Mouse (Mus musculus): ENCODE measurements around the gene Vwa5b1. TPM values are rescaled to one million over a fixed set of nuclear protein-coding genes. Genes with fewer than 3 reads are reported as not detected.

Gene Vwa5b1
- polyA plus RNA-seq, 1 experiment from 2014 or later: 0.14 TPM

DNA sequence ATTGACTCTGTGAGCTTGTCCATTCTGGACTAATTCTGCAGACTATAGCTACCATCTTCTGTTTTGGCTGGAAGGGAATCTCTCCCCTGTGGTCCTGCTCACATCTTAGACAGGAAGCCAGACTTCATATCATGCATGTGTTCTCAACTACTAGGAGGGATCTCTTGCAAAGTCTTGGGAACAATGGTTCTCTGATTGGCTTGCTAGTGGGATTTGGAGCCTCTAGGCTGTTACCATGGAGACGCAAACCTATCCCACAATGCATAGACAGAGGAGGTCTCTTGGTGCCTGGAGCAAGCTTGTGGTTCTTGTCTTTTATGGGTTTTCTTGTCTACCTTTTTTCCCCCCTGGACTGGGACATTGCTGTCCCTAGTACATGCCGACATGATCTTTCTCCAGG, 67.4 kb downstream of the Vwa5b1 start:
- WGBS: 84% methylated on average over 2 of the region's 2 CpGs
- Histone ChIP-seq H3K9me3 (no peaks in the 10 kb centered on the region), H3K27me3 (ENCODE audit: insufficient read depth, poor library complexity, severe bottlenecking) (peaks cover 60% of the 10 kb centered on the region), H3K4me3 (no peak overlapping the region), H3K4me1 (peaks cover 8% of the 10 kb centered on the region), H3K36me3 (no peaks in the 10 kb centered on the region), H3K27ac (no peak overlapping the region)
- no peak for DNase-seq (ENCODE audit: low spot score)

DNA sequence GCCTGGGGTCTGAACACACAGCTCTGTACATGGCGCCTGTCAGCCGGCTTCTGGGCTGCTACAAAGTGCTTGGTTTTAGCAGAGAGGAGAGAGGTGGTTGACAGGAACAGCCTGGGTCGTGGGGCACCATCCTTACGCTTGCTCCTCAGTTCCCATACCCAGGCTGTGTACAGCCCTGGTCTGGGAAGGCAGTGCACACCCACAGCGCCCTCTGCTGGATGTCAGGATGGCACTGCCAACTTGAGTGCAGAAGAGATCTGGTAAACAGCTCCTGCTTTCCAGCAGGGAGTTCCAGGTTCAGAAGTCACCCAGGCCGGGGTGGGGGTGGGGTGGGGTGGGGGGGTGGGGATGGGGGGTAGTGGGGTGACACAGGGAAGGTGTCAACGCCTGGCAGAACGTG, 73.7 kb downstream of the Vwa5b1 start:
- 12% methylated on average over 8 of the region's 8 CpGs for WGBS

DNA sequence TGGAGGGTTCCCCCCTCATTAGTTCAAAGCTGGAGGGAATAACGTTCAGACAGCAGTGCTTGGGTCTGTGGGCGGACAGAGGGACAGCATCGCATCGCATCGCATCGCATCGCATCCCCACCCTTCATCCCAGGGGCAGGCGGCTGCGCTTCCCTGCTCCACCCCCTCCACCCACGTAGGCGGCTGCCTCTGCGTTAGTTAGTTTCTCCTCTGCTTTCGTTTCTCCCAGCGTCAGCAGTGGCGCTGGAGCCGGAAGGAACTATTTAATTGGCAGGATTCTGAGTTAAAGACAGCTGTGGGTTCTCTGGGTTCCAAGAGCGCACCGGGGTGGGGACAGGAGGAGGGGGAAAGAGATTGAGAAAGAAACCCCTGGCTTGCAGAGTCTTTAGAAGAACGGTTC, 80.2 kb downstream of the Vwa5b1 start:
- no peak overlapping the region for H3K27ac ChIP-seq
- peaks cover 15% of the 10 kb centered on the region for H3K4me1 ChIP-seq
- no peaks in the 10 kb centered on the region for H3K9me3 ChIP-seq
- peaks cover 84% of the 10 kb centered on the region for H3K27me3 ChIP-seq (ENCODE audit: insufficient read depth, poor library complexity, severe bottlenecking)
- H3K4me3 ChIP-seq: peak overlapping the region; percentile 27
- DNase-seq (ENCODE audit: low spot score): no peak
- 2% methylated on average over 19 of the region's 19 CpGs for WGBS
- no peaks in the 10 kb centered on the region for H3K36me3 ChIP-seq

More for the DNA sequence above, 73.7 kb downstream of the Vwa5b1 start:
- DNase-seq (ENCODE audit: low spot score): peak; percentile 84
- Histone ChIP-seq H3K9me3 (no peaks in the 10 kb centered on the region), H3K27me3 (ENCODE audit: insufficient read depth, poor library complexity, severe bottlenecking) (peaks cover 84% of the 10 kb centered on the region), H3K4me1 (peaks cover 8% of the 10 kb centered on the region; the same call in 1 of the 2 replicates), H3K27ac (no peak overlapping the region), H3K36me3 (no peaks in the 10 kb centered on the region), H3K4me3 (no peak overlapping the region)

DNA sequence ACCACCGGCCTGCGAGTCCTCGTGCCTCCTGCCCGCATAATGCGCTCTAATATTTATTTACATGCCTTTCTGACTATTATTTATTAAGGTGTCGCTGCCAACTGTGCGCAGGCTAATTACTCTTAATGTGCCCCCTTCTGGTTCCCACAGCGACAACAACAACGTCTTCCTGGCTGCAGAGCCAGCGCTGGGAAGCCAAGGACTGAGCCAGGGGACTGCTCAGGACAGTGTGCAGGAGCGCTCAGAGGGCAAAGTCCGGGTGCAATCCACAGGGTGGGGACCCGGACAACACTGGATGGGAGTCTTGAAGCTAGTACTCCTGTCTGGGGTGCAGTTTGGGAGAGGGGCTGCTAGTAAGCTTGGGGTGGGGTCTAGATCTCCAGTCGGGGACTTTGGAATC, 80.8 kb downstream of the Vwa5b1 start:
- H3K27me3 ChIP-seq (ENCODE audit: insufficient read depth, poor library complexity, severe bottlenecking): peaks cover 79% of the 10 kb centered on the region
- no peaks in the 10 kb centered on the region for H3K36me3 ChIP-seq
- peaks cover 15% of the 10 kb centered on the region for H3K4me1 ChIP-seq
- H3K9me3 ChIP-seq: no peaks in the 10 kb centered on the region
- H3K4me3 ChIP-seq: 0 out of 2 replicates have a peak overlapping the region, but pooled peaks have one; percentile 15
- no peak for DNase-seq (ENCODE audit: low spot score)
- WGBS: 4% methylated on average over 14 of the region's 14 CpGs
- H3K27ac ChIP-seq: no peak overlapping the region

DNA sequence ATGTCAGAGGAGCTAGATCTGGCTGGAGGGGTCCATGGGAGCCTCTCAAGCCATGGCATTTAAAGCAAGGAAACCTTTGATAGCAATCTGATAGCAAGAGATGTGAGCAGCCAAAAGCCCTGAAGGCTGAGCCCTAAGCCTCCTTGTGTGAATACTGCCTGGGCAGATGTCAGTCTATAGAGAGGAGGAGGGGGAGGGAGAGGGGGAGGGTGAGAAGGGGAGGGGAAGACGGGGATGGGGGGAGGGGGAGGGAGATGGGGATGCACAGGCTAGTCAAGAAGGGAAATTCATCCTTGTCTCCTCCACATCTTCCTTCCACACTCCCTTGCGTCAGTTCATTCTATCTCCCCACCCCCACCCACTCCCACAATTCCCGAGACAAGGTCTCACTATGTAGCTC, 81.4 kb downstream of the Vwa5b1 start:
- no peak overlapping the region for H3K4me3 ChIP-seq
- DNase-seq (ENCODE audit: low spot score): no peak
- 4% methylated on average over 3 of the region's 3 CpGs for WGBS
- H3K9me3 ChIP-seq: no peaks in the 10 kb centered on the region
- H3K4me1 ChIP-seq: peaks cover 15% of the 10 kb centered on the region
- no peaks in the 10 kb centered on the region for H3K36me3 ChIP-seq
- H3K27me3 ChIP-seq (ENCODE audit: insufficient read depth, poor library complexity, severe bottlenecking): peaks cover 73% of the 10 kb centered on the region
- H3K27ac ChIP-seq: no peak overlapping the region

DNA sequence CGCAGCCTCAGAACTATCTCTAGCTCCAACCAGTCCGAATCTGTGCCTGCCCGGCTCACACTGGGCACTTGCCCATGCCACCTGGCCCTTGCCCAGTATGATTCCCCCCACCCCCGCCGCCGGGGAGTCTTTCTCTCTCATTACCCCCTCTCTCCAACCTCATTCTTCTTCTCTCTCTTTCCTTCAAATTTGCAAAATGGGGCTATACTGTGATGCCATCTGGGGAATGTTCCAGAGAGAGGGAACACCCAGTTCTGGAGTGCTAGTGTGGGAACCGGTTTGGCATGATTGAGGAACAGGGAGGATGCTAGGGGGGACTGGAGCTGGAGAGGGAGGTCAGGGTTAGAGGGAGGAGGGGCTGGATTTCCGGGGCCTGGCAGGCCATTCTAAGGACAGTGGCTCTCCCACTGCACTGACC, 82.2 kb downstream of the Vwa5b1 start:
- Histone ChIP-seq H3K27me3 (ENCODE audit: insufficient read depth, poor library complexity, severe bottlenecking) (peaks cover 72% of the 10 kb centered on the region), H3K4me3 (no peak overlapping the region), H3K4me1 (peaks cover 15% of the 10 kb centered on the region), H3K27ac (no peak overlapping the region), H3K36me3 (no peaks in the 10 kb centered on the region), H3K9me3 (no peaks in the 10 kb centered on the region)
- no peak for DNase-seq (ENCODE audit: low spot score)
- 55% methylated on average over 8 of the region's 8 CpGs for WGBS

DNA sequence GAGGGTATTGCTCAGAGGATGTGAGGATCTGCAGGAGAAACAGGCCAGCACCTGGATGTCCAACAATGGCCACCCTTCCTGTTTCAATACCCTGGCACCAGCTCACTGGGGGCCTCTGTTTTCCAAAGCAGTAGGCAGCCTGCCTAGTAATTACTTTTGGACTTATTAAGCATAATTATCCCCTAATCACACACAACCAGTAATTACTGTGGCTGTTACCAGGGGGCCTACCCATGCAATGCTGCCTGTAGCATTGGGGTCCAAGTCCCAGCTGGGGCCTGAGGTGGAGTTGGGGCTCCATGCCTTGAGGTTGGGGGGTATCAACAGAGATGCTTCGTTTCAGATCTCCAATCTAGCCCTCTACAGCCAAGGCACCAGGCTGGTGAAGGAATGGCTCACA, 82.6 kb downstream of the Vwa5b1 start:
- Histone ChIP-seq H3K36me3 (no peaks in the 10 kb centered on the region), H3K9me3 (no peaks in the 10 kb centered on the region), H3K27ac (no peak overlapping the region), H3K4me1 (peaks cover 19% of the 10 kb centered on the region), H3K27me3 (ENCODE audit: insufficient read depth, poor library complexity, severe bottlenecking) (peaks cover 72% of the 10 kb centered on the region), H3K4me3 (no peak overlapping the region)
- WGBS: 50% methylated on average over 1 of the region's 1 CpGs
- DNase-seq (ENCODE audit: low spot score): no peak

DNA sequence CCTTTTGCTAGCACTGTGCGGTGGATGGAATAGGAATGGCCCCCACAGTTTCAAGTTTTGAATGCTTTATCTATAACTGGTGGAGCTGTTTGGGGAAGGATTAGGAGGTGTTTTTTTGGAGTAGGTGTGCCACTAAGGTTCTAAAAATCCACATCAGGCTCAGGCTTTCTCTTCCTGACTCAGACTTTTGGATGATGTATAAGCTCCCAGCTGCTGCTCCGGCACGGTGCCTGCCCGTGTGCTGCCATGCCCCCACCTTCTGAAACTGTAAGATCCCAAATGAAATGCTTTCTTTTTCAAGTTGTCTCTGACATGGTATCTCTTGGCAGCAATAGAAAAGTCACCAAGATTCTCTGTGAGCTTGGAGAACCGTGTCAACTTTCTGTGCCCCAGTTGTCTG, 84.1 kb downstream of the Vwa5b1 start:
- H3K4me3 ChIP-seq: no peak overlapping the region
- peaks cover 72% of the 10 kb centered on the region for H3K27me3 ChIP-seq (ENCODE audit: insufficient read depth, poor library complexity, severe bottlenecking)
- H3K4me1 ChIP-seq: peaks cover 19% of the 10 kb centered on the region
- H3K9me3 ChIP-seq: no peaks in the 10 kb centered on the region
- WGBS: 85% methylated on average over 5 of the region's 5 CpGs
- no peak for DNase-seq (ENCODE audit: low spot score)
- H3K36me3 ChIP-seq: no peaks in the 10 kb centered on the region
- no peak overlapping the region for H3K27ac ChIP-seq

DNA sequence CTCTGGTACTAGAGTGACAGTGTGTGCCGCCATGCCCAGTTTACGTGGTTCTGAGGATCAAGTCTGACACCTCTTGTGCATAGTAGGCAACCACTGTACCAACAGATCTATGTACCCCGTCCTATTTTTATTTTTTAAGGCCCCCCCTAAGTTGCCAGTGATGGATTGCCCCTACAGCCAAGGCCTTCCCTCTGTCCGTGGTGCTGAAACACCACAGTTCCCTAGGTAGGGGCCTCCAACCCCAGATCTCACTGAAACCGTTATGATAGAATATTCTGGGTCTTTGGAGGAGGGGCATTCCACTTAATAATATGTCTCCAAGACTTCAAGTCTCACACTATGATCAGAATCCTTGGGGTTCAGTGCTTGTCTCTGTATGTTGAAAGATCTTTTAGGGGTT, 85.1 kb downstream of the Vwa5b1 start:
- Histone ChIP-seq H3K9me3 (no peaks in the 10 kb centered on the region), H3K4me3 (no peak overlapping the region), H3K36me3 (no peaks in the 10 kb centered on the region), H3K27me3 (ENCODE audit: insufficient read depth, poor library complexity, severe bottlenecking) (peaks cover 72% of the 10 kb centered on the region), H3K27ac (no peak overlapping the region), H3K4me1 (peaks cover 15% of the 10 kb centered on the region)
- DNase-seq (ENCODE audit: low spot score): no peak
- WGBS: 54% methylated on average over 5 of the region's 5 CpGs

DNA sequence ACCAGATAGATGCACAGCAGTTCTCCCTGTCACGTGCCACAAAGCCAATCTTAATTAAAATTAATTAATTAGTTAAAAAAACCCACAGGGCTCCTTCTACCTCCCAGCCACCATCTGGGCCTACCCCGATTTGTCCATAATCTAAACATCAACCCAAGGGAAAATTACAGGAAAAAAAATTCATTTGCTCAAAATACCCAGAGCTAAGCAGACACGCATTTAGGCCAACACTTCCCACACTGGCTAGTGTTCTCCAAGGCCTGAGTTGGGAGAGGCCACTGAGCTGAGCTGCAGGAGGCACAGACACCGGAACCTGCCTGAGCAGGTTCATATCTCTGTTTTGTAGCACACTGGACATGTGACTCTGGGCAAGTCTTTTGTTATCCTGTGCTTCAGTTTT, 86.7 kb downstream of the Vwa5b1 start:
- WGBS: 75% methylated on average over 4 of the region's 4 CpGs
- Histone ChIP-seq H3K4me1 (0 out of 2 replicates have a peak, but pooled peaks cover 3% of the 10 kb centered on the region), H3K4me3 (no peak overlapping the region), H3K27me3 (ENCODE audit: insufficient read depth, poor library complexity, severe bottlenecking) (peaks cover 72% of the 10 kb centered on the region), H3K36me3 (no peaks in the 10 kb centered on the region), H3K27ac (no peak overlapping the region), H3K9me3 (no peaks in the 10 kb centered on the region)
- no peak for DNase-seq (ENCODE audit: low spot score)

DNA sequence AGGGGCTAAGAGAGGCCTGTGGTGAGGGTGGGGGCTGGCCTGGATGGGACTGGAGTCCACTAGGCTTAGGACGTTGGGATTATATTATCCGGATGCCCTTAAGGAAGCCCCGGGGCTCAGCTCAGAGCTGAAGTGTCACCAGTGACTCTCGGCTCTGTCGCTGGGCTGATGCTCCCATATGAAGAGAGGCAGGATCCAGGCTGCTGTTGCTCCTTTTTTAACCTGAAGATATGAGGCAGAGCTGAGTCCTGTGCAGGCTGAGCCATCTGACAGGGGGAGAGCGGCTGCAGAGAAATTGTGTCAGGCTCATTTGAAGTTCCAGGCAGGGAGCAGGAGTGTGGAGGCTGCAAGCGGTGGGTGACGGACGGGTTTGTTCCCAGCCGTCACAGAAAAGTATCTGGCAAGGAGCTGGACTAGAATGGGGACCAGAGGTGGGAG, 87.5 kb downstream of the Vwa5b1 start:
- no peak for DNase-seq (ENCODE audit: low spot score)
- WGBS: 15% methylated on average over 10 of the region's 10 CpGs
- Histone ChIP-seq H3K27ac (no peak overlapping the region), H3K36me3 (no peaks in the 10 kb centered on the region), H3K4me3 (no peak overlapping the region), H3K27me3 (ENCODE audit: insufficient read depth, poor library complexity, severe bottlenecking) (peaks cover 71% of the 10 kb centered on the region), H3K4me1 (0 out of 2 replicates have a peak, but pooled peaks cover 3% of the 10 kb centered on the region), H3K9me3 (no peaks in the 10 kb centered on the region)

DNA sequence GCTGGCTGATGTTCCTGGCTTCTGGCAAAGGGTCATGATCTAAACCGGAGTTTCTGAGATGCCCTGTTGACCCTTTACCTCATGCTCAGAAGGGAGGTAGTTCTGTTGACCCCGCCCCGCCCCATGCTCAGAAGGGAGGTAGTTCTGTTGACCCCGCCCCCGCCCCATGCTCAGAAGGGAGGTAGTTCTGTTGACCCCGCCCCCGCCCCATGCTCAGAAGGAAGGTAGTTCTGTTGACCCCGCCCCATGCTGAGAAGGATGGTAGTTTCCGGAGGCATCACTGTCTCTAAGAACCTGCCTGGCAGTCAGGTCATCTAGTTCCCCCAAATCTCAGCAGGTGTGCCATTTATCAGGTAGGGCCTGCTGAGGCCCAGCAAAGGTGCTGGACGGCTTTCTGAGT, 88.1 kb downstream of the Vwa5b1 start:
- H3K27ac ChIP-seq: no peak overlapping the region
- H3K27me3 ChIP-seq (ENCODE audit: insufficient read depth, poor library complexity, severe bottlenecking): peaks cover 71% of the 10 kb centered on the region
- no peak for DNase-seq (ENCODE audit: low spot score)
- H3K9me3 ChIP-seq: no peaks in the 10 kb centered on the region
- 13% methylated on average over 10 of the region's 10 CpGs for WGBS
- H3K36me3 ChIP-seq: no peaks in the 10 kb centered on the region
- 0 out of 2 replicates have a peak, but pooled peaks cover 3% of the 10 kb centered on the region for H3K4me1 ChIP-seq
- no peak overlapping the region for H3K4me3 ChIP-seq

DNA sequence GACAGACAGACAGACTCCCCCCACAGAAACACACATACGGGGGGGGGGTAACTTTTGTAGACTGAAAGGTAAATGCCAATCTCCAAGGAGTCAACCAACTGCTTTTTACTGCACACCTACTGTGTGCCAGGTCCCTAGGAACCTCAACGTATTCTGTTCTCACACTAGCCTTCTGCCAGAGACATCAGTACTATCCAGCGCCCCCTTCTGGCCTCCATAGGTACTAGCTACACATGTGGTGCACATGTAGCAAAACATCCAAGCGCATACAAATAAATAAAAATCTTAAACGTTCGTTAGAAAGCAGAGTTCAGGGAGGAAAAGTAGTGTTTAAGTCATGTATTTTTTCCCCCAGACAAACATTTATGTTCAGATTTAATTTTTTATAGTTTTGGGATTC, 88.6 kb downstream of the Vwa5b1 start:
- Histone ChIP-seq H3K27ac (no peak overlapping the region), H3K27me3 (ENCODE audit: insufficient read depth, poor library complexity, severe bottlenecking) (peaks cover 71% of the 10 kb centered on the region), H3K4me1 (0 out of 2 replicates have a peak, but pooled peaks cover 3% of the 10 kb centered on the region), H3K4me3 (no peak overlapping the region), H3K9me3 (no peaks in the 10 kb centered on the region), H3K36me3 (no peaks in the 10 kb centered on the region)
- no peak for DNase-seq (ENCODE audit: low spot score)
- 55% methylated on average over 6 of the region's 6 CpGs for WGBS

DNA sequence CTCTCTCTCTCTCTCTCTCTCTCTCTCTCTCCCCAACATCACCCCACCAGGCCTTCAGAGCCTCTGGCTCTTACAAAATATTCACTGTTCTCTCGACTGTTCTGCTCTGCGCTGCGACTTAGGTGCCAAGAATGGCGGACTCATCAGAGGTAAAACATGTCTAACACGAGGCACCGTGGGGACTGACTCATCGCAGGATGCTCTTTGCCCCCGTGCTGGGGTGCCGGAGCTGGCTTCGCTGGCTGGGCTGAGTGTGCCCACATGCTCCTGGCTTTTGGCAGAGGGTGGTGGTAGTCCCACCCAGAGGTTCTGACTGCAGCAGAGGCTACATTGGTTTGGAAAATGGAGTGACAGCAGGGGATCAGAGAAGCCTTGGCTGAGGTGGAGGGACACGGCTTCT, 89.4 kb downstream of the Vwa5b1 start:
- 0 out of 2 replicates have a peak, but pooled peaks cover 3% of the 10 kb centered on the region for H3K4me1 ChIP-seq
- 66% methylated on average over 11 of the region's 11 CpGs for WGBS
- H3K9me3 ChIP-seq: no peaks in the 10 kb centered on the region
- no peak overlapping the region for H3K4me3 ChIP-seq
- peaks cover 70% of the 10 kb centered on the region for H3K27me3 ChIP-seq (ENCODE audit: insufficient read depth, poor library complexity, severe bottlenecking)
- H3K36me3 ChIP-seq: no peaks in the 10 kb centered on the region
- DNase-seq (ENCODE audit: low spot score): no peak
- H3K27ac ChIP-seq: no peak overlapping the region

Data from heart, embryonic 10.5 days (tissue).